Mouse (Mus musculus) midbrain, embryonic 12.5 days (tissue): Measurements from ENCODE around the gene Taf3. TPM values are rescaled to one million over a fixed set of nuclear protein-coding genes. Genes with fewer than 3 reads are reported as not detected.

Experiments used
- ATAC-seq: fragments of 200-750 bp; cut with Nextera tagmentation; 2 replicates; pipeline ENCODE4 v1.8.0; 2017; ENCODE audit warnings: low read depth, moderate TSS enrichment, moderate library complexity; ENCODE audit not compliant: low FRiP score
- H3K27ac ChIP-seq: fragments of 300-500 bp; sonication (generic); replicated peaks from 2 replicates; pipeline ENCODE4 v1.5.1; 2016; ENCODE audit warnings: mild to moderate bottlenecking
- H3K27me3 ChIP-seq: fragments of 300-500 bp; sonication (generic); 2 replicates; pipeline ENCODE4 v1.6.1; 2016; ENCODE audit warnings: mild to moderate bottlenecking
- H3K36me3 ChIP-seq: fragments of 300-500 bp; sonication (generic); 2 replicates; pipeline ENCODE4 v1.6.1; 2016
- H3K4me1 ChIP-seq: fragments of 300-500 bp; sonication (generic); 2 replicates; pipeline ENCODE4 v1.6.1; 2016
- H3K4me2 ChIP-seq: fragments of 300-500 bp; sonication (generic); replicated peaks from 2 replicates; pipeline ENCODE4 v1.6.1; 2016; ENCODE audit warnings: mild to moderate bottlenecking, moderate library complexity
- H3K4me3 ChIP-seq: fragments of 300-500 bp; sonication (generic); 2 replicates; pipeline ENCODE4 v1.5.1; 2016; ENCODE audit warnings: mild to moderate bottlenecking
- H3K9ac ChIP-seq: fragments of 300-500 bp; sonication (generic); replicated peaks from 2 replicates; pipeline ENCODE4 v1.6.1; 2016; ENCODE audit warnings: mild to moderate bottlenecking, moderate library complexity
- H3K9me3 ChIP-seq: fragments of 300-500 bp; sonication (generic); 2 replicates; pipeline ENCODE4 v1.6.1; 2016; ENCODE audit warnings: mild to moderate bottlenecking
- WGBS: fragments of 180-500 bp; shearing (Covaris S2); methylation state at CpG from one replicate; pipeline ENCODE4 v1.1.7; 2016; 5-methylcytosine and 5-hydroxymethylcytosine counted together
- polyA plus RNA-seq: library from polyadenylated mRNA; unstranded; fragments of >200 nt; fragmentation: Nextera tagmentation; extraction: Ambion mirVana; gene quantifications from 2 replicates; pipeline ENCODE4 v1.2.1, GENCODE M21; 2016

The Taf3 gene
- polyA plus RNA-seq, 1 experiment from 2014 or later = 18.1 TPM

DNA sequence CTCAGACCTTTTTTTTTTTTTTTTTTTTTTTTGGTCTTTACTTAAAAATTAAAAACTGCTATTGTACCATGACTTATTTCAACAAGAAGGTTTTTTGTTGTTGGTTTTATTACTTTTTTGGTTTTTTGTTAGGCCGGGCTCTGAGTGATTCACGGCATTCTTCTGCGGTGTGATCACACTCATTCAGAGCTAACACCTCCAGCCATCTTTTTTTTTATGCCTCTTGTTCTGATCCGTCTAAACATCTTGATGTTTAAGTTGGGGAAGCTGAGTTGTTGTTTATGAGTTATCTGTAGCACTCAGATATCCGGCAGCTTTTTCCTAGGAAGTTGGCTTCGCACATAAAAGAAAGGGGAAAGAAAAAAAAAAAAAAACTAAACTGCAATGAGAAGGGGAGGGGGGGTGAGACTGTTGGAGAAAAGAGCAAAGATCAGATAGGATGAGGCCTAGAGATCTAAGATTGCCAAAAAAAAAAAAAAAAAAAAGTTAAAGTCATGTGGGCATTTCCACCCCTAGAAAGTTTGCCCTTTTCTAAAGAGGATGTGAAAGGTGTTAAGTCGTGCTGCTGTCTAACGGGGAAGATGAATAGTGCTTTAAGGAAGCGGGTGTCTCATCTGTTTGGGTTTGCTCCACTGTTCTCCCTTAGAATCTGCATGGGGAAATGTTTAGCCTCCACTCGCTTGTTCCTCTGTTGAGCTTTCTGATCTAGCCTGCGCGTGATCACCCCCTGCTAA is 181.1 kb downstream of the Taf3 start:
- Histone ChIP-seq H3K9ac (no peak overlapping the region), H3K9me3 (no peaks in the 10 kb centered on the region), H3K36me3 (no peaks in the 10 kb centered on the region), H3K4me1 (peaks cover 5% of the 10 kb centered on the region; the same call in 1 of the 2 replicates), H3K4me2 (no peak overlapping the region), H3K4me3 (no peak overlapping the region), H3K27ac (no peak overlapping the region), H3K27me3 (peaks cover 36% of the 10 kb centered on the region)
- 77% methylated on average over 12 of the region's 12 CpGs for WGBS
- ATAC-seq = no peak

Other genes starting within 250 kb of the Taf3 start
- 3.0 and 5.3 TPM in 2 replicates for gene 4930412O13Rik, start 167.3 kb downstream of the Taf3 start, polyA plus RNA-seq
- gene 9230102O04Rik, start 159.1 kb downstream of the Taf3 start, polyA plus RNA-seq = 3.0 and 3.5 TPM in 2 replicates
- gene Gata3, start 158.6 kb downstream of the Taf3 start, polyA plus RNA-seq = 77.4 and 84.2 TPM in 2 replicates
- 455 and 462 TPM in 2 replicates for gene Atp5c1, start 31.9 kb upstream of the Taf3 start, polyA plus RNA-seq
- gene Kin, start 32.0 kb upstream of the Taf3 start, polyA plus RNA-seq = 38.8 and 41.6 TPM in 2 replicates
- gene Itih2, start 82.8 kb upstream of the Taf3 start, polyA plus RNA-seq = 0.33 and 0.36 TPM in 2 replicates
- gene Itih5, start 105.0 kb upstream of the Taf3 start, polyA plus RNA-seq = 6.5 and 8.6 TPM in 2 replicates